Mouse (Mus musculus): Measurements from ENCODE around the gene Eif3g.
A peak's percentile ranks its signal among the peaks of the same experiment; 100 is the strongest.

Gene Eif3g

DNA sequence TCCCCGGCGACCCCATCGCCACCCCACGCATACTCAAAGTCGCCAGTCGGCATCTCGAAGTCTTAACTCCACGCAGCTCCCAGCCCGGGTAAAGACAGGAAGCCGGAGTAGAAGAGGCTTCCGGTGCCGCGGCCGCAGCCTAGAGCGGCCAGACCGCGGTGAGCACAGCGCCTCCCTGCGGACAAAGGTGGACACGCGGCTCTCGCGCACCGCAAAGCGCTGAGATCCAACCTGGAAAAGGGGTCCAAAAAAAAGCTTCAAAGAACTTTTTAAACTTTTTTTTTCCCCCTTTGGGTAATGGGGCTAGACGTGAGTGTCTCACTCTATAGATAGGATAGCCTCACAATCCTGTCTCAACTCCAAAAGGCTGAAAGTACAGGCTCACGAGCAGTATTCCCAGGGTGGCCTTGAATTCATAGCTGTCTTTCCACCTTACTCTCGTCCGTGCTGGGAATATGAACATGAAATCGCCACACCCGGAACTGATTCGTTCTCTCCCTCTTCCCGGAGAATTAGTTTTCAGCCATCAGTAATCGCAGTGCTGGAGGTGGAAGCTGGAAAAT is at the start of gene Eif3g:
Gene Eif3g, minus strand, starts transcription at position 113 of the 563 bp plus-strand sequence.
- peak; percentile 82 for DNase-seq (ENCODE audit: inconsistent ontology term)

DNA sequence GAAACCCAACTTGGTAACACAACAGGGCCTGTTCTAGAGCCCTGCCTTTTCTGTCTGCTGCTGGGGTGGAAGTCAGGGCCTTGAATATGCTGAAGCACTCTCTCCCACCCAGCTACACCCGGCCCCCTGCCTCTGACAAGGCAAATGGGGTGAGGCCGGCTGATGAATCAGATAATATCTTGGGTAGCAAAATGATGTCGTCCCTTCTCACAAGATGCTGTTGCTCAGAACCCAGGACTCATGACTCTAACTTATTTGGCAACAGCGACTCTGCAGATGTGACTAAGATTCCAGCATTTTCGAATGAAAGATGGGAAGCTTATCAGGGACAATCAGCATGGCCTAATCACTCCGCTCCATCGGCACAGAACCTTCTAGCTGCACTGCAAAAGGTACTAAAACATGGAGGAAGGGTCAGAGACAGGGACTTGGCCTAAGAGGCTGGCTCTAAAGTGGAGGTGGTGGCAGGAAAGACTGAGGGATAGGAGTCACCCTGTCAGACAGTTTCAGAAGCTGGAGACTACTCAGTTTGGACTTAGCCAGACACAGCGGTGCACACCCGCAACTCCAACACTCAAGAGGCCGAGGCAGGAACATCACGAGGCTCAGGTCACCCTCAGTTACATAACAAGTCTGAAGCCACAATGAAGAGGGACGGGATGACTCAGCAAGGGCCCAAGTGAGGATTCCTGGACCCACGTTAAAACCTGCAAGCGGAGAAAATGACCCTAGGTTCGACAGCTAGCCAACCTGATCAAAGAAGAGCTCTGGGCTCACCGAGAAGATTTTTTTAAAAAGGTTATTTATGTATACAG is 47.9 kb upstream of the Eif3g start:
- DNase-seq (ENCODE audit: inconsistent ontology term) = no peak

DNA sequence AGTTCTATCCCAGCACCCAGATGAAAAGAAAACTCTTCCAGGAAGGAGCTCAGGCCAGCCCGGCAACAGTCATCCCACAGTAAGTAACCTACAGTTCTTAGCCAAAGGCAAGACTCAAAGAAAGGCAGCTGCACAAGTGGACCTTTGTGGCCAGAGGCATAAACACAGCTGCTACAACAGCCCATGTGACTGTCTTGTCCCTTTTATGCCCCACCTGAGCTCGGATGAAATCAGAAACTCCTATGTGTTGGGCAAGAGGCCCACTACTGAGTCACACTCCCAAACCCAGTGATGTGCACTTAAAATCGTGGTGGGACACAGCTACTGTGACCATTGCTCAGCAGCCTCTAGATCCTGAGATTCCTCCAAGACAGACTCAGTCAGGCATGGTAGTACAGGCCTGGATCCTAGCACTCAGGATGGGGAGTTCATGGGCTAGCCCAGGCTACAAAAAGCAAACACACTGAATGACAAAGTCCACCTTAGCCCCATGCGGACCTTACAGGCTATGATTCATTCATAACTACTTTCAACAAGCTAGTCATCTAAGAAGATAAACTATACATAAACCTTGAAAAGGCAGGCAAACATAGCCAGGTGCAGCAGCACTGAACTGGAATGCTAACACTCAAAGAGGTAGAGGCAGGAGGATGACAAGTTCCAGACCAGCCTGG is 46.4 kb upstream of the Eif3g start:
- DNase-seq (ENCODE audit: inconsistent ontology term) = peak; percentile 63

DNA sequence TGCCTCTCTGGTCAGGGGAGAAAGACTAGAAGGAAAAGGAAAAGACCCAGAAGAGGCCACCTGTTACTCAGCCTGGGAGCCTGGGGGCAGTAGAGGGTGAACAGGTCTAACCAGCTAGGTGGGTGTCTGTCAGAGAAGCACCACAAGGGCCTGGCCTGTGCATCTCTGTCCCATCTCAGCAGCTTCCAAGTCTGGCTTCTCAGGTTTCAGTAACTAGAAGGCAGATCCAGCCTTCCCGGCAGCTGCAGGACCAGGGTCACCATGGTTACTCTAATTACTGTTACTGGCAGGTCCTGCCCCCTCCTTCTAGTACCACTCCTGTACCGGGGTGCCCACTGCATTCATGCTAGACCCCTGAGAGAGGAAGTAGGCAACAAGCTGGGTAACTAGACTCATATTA is 45.5 kb upstream of the Eif3g start:
- peak; percentile 40 for DNase-seq (ENCODE audit: inconsistent ontology term)

DNA sequence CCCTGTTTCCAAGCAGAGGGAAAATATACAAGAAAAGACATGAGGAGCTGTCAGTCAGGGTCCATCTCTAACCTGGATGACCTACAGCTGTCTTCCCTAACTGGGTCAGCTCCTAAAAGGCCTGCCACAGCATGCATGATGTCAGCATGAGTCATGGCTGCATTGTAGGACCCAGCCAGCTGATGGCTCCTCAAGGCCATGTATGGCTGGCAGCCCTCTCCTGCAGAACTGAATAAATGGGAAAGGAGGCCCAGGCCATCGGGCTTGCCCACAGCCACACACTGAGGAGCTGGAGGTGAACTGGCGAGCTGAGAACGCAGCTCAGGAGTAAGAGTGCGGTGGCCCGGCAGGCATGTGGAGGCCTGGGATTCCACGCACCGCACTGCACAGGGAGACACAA is 45.0 kb upstream of the Eif3g start:
- DNase-seq (ENCODE audit: inconsistent ontology term) = peak; percentile 83

DNA sequence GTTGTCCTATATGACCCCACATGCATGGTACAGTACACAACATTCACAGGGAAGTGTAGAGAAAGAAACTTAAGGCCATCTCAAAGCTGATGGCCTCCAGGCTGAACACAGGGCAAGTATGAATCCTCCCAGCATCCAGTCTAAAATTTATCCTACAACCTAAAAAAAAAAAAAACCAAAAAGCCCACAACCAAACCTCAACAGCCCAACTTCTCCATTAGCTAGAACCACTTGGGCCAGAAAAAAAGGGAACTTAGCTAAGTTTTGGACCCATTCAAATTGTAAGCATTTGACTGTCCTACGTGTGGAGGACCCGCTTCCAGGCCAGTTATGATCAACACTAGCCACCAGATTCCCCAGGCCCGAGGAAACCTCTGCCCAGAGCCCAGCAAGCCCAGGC is 24.8 kb upstream of the Eif3g start:
- no peak for DNase-seq (ENCODE audit: inconsistent ontology term)

DNA sequence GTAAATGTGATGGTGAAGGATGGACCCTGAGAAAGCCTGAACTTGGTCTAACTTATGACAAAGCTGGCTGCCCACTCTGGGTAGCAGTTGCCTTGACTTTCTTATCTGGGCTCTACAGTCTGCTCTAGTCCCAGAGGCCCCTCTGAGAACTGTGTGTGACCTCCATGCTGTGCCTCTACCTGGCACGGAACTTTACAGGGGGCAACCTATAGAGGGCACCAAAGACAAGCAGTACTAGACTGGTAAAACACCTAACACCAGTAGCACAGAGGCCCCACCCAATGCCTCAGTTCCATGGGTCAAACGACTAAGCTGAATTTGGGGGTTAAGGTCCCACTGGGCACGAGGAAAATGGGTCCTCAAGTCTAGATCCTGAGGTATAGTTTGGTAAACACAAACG is 17.7 kb upstream of the Eif3g start:
- no peak for DNase-seq (ENCODE audit: inconsistent ontology term)

DNA sequence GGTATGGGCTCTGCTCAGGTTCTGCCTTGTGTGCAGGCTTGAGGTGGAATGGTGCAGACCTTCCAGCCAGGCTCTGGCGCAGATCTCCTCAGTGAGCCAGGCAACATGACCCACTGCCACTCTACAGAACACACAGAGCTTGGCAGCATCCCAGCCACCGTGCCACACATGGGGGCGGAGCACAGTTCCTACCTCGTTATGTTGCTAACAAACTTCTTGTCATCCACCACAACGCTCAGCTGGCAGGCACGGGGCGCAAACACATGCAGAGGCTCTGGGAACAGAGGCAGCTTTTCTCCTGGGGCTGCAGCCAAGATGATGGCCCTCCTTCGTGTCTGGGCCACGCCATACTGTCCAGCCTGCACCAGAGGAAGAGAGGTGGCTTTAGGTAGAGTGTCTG is 11.5 kb upstream of the Eif3g start:
- no peak for DNase-seq (ENCODE audit: inconsistent ontology term)

DNA sequence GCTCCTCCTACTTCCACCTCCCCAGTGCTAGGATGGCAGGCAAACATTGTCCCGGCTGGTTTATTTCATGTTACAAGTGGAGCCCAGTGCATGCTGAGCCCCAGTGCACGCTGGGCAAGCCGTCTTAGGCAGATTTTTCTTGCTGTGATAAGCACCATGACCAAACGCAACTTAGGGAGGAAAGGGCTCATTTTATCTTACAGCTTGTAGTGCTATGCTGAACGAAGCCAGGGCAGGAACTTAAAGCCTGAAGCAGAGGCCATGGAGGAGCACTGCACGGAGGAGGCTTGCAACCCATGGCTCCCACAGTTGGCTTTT is 3.7 kb upstream of the Eif3g start:
- DNase-seq (ENCODE audit: inconsistent ontology term) = no peak

DNA sequence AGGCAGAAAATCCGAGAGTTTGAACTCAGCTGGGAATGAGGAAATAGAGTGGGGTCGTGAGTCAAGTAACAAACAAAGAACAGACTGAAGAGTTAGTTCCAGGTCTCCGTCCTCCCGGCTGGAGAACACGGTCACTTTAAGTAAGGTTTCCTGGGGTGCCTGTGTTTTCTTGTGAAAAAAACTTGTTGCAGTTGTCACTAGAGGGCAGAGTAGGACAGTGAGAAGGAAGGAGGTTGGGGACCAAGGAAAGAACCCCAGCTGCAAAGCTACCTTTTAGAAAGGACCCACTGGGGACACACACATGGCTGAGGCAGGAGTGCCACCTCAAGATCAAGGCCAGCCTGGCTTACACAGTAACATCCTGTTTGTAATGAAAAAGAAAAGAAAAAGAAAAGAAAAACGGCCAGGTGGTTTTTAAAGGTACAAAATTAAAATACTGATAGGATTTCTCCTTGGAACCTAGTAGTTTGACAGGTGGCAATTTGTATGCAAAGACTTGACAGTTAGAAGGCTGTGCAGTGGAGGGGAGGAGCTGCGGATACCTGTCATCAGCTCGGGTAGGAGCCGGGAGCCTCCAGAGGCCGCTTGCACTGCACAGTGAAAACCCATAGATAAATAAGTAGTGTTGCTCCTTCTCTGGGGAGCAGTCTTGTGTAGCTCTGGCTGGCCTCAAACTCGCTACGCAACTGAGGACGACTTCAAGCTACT is 3.2 kb upstream of the Eif3g start:
- peak; percentile 50 for DNase-seq (ENCODE audit: inconsistent ontology term)

DNA sequence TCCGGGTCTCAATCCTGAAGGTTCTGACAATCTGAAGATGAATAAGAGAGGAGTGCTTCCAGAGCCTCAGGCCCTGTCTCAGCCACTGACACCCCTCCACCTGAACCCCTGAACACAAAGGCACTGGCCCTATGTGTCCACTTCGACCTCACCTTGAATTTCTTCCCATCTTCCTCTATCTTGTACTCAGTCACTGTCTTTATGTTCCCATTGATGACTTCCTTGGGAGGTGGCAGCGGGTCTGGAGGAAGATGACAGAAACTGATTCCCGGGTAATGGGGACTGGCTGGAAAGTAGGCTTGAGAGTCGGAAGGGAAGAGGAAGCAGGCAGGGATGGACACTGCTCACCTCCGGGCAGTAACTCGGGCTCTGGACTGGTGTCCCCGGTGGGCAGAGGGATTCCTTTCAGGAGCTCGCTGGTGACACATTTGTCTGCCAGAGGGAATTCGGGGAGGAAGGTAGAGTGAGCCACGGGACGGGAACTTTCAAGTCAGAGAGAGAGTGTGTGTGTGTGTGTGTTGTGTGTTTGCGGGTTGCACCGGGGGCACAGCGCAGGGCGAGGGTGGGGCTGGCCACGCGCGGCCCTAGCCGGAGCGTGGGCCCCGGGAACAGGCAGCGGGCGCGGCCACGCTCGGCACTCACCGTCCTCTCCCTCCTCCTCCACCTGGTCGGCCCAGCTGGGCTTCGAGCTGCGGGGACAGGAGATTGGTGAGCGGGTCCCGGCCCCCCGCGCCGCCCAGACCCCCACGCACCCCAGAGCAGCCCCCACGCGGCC is 500 bp downstream of the Eif3g start:
- DNase-seq (ENCODE audit: inconsistent ontology term) = no peak

DNA sequence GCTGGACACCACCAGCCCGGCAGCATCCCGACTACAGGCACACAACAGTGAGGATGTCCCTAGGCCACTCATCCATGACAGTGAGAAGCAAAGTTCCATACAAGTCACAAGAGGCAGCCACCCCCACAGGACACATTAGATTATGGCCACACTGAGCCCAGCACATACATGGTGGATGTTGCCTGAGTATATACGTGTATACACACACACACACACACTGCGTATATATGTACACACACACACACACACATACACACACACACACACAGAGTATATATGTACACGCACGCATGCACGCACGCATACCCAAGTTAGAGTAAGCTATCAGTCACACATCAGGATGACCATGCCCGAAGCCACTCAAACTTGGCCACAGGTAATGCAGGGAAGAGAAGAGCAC is 3.0 kb downstream of the Eif3g start:
- DNase-seq (ENCODE audit: inconsistent ontology term) = no peak

DNA sequence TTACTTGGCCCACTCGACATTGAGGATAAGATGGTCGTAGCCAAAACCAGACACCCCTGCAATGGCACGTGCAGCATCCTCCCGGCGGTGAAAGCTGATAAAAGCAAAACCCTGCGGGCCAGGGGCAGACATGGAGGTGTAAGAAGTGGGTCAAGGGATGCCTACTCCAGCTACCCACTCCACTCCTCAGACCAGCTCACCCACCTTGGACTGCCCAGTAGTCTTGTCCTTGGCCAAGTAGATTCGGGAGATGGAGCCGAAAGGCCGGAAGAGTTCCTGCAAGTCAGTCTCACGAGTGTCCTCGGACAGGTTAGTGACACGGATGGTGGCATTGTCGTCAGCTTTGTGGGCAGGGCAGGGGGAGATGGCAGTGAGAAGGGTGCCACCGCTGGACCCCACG is 3.8 kb downstream of the Eif3g start:
- DNase-seq (ENCODE audit: inconsistent ontology term) = no peak

DNA sequence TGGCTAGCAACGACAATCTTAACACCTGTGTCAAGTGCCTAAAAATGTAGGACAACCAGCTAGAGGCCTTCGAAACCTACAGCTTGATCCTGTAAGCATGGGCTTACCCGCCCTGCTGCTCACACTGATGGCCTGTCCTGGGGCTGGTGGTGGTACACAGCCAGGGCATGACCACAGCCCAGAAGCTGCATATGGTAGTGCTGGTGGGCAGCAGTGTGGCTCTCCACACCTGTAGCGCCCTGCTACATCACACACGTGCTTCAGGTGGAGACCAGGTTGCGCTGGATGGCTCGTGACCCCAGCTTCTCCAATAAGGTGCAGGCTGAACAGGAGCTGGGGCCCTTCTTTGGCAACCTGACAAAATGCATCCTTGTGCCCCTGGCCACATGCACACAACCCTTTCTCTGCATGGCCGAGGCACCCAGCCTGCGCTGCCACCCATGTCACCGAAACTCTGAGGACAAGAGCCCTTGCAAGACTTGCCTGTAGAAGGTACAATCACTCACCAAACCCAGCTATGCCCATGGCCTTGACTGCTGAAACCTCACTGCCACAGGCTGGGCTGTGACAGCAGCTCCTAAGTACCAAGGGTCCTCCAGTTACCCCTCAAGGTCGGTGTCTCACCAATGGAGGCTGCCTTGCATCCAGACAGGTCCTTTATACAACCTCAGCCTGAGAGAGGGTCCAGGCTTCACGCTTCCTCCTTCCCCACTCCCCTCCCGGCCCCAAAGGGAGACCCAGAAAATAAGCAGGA is 4.7 kb downstream of the Eif3g start:
- no peak for DNase-seq (ENCODE audit: inconsistent ontology term)

DNA sequence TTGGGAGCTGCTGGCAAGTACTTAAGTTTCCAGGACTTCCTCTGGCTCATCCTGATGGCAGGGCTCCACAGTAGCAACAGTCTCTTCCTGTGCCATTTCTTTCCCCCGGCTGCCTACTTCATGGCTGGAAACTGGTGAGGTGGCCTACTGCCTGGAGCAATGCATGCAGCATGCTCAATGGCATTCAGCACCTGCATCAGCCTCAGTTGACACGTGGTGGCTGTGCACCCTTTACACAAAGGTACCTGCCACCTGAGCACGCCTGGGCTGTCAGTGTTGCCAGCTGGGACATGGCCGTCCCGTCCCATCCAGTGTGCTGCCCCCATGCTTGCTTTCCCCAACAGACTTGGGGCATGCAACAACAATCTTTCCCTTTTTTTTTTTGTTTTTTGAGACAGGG is 5.4 kb downstream of the Eif3g start:
- no peak for DNase-seq (ENCODE audit: inconsistent ontology term)

DNA sequence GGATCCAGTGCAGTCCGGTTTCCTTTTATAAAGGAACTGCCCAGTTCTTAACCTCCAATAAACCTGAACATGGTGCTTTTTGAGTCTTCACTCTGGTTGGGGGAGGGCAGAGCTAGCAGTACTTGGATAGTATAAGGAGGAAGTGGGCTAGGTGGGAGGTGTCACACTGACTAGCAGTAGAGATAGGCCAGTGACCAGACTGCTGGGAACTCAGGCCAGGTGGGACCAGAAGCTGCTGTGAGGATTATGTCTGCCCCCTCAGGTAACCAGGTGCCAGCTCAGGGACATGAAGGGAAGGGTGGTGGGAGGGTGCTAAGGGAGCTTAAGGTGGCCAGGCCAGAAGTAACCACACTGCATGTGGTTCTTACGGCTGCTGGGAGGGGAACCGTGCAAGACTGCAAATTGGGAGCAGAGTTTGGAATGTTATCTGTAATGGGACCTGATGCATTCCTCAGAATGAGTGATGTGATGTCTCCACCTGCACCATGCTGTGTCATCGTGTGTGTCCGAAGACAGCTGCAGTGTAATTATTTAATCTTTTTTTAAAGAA is 6.2 kb downstream of the Eif3g start:
- no peak for DNase-seq (ENCODE audit: inconsistent ontology term)

DNA sequence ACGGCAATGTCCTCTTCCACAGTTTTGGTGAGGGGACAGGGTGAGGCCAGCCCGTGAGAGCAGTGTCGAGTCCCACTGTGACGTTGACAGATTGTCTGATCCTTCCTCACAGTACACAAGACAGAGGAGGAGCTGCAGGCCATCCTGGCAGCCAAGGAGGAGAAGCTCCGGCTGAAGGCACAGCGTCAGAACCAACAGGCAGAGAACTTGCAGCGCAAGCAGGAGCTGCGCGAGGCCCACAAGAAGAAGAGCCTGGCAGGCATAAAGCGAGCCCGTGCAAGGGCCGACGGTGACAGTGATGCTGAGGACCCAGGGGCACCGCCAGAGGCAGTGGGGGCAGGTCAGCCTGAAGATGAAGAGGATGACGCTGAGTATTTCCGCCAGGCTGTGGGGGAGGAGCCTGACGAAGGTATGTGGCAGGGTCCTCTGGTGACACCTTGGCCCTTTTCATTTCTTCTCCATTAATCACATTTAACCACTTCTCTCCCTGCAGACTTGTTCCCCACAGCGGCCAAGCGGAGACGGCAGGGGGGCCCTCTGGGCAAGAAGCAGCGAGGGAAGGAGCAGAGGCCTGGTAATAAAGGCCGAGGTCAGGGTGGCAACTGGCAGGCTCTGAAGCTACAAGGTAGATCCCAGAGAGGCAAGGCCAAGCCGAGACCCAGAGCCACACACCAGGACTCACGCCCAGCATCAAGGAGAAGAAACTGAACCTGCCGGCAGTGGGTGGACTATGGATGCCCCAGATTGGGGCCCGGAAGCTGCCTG is 6.9 kb downstream of the Eif3g start:
- no peak for DNase-seq (ENCODE audit: inconsistent ontology term)

DNA sequence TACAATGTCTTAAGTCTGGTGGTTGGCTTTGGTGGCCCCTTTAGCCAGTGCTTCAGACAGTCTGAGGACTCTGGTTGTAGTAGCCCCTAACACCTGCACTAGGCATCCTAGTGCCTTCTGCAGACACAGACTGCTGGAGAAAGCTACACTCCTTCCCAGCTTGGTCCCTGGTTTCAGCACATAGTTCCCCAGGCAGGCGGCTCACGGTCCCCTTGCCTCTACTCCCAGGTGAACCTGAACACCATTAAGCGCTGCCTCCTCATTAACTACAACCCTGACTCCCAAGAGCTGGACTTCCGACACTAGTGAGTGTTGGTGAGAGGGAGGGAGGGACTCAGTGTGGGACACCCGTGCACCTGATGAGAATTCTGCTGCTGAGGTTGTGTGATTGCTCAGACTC is 8.0 kb downstream of the Eif3g start:
- no peak for DNase-seq (ENCODE audit: inconsistent ontology term)

DNA sequence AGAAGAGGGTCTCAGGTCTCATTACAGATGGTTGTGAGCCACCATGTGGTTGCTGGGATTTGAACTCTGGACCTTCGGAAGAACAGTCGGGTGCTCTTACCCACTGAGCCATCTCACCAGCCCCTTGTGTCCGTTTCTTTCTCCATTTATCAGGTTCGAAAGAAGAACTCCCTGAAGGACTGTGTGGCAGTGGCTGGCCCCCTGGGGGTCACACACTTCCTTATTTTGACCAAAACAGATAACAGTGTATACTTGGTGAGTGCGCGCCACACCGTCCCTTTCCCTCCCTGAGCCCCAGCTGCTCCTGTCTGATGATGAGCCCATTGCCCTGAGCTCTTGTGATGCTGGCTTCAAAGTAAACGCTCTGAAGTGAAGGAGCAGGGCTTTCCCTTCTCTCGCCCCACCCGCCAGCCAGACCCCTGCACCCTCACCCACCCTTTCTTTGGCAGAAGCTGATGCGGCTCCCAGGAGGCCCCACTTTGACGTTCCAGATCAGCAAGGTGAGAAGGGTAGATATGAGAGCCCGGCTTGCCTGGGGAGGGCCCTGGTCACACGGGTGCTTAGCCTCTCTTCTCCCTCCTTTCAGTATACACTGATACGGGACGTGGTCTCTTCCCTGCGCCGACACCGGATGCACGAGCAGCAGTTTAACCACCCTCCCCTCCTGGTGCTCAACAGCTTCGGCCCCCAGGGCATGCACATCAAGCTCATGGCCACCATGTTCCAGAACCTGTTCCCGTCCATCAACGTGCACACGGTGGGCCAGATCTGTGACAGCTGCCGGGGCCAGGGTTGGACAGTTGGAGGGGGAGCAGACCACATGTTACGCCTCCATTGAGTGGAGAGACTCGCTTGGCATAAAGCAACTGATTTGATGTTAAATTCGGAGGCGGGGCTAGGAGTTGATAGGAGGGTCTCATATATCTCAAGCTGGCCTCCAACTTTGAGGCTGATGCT is 9.0 kb downstream of the Eif3g start:
- no peak for DNase-seq (ENCODE audit: inconsistent ontology term)

Data from Muller cell, postnatal 12 days (primary cell).